Mouse (Mus musculus) heart, embryonic 14.5 days (tissue): ENCODE measurements around the gene Mthfs. TPM values are rescaled to one million over a fixed set of nuclear protein-coding genes. Genes with fewer than 3 reads are reported as not detected.
"Not testable (repeated sequence)": the region's sequence is repeated elsewhere in the genome, so short reads cannot be mapped to it uniquely, and the experiment has no call there.

ENCODE experiments used
- ATAC-seq: fragments of 200-750 bp; cut with Nextera tagmentation; 2 replicates; pipeline ENCODE4 v1.8.0; 2017; ENCODE audit warnings: low read depth, moderate TSS enrichment; ENCODE audit not compliant: insufficient number of reproducible peaks, insufficient read depth, low FRiP score
- H3K27ac ChIP-seq, 2 experiments: fragments of 200-500 bp in 1 of 2; fragments of 300-500 bp in 1 of 2; sonication (generic) in 1 of 2; replicated peaks in 1 of 2; 2 replicates each; pipeline ENCODE4 v1.5.1; 2012 to 2014; ENCODE audit warnings: low read depth in 2 of 2, low read length in 2 of 2, control low read depth in 1 of 2, mild to moderate bottlenecking in 1 of 2, mixed read lengths in 1 of 2; ENCODE audit not compliant: control insufficient read depth in 1 of 2, insufficient read depth in 1 of 2
- H3K27me3 ChIP-seq: fragments of 300-500 bp; sonication (generic); 2 replicates; pipeline ENCODE4 v1.6.1; 2014; ENCODE audit warnings: mild to moderate bottlenecking, low read length, control low read depth; ENCODE audit not compliant: control insufficient read depth, insufficient read depth
- H3K36me3 ChIP-seq: fragments of 300-500 bp; sonication (generic); 2 replicates; pipeline ENCODE4 v1.6.1; 2014; ENCODE audit warnings: mild to moderate bottlenecking, control low read depth, low read length, mixed read lengths; ENCODE audit not compliant: control insufficient read depth, insufficient read depth
- H3K4me1 ChIP-seq, 2 experiments: fragments of 200-500 bp in 1 of 2; fragments of 300-500 bp in 1 of 2; sonication (generic) in 1 of 2; 2 replicates each; pipeline ENCODE4 v1.6.1; 2012 to 2014; ENCODE audit warnings: low read length in 2 of 2, control low read depth in 1 of 2, mixed read lengths in 1 of 2; ENCODE audit not compliant: control insufficient read depth in 2 of 2, insufficient read depth in 2 of 2
- H3K4me2 ChIP-seq: fragments of 300-500 bp; sonication (generic); 2 replicates; pipeline ENCODE4 v1.6.1; 2014; ENCODE audit warnings: mild to moderate bottlenecking, low read length
- H3K4me3 ChIP-seq, 2 experiments: fragments of 200-500 bp in 1 of 2; fragments of 300-500 bp in 1 of 2; sonication (generic) in 1 of 2; 2 replicates each; pipeline ENCODE4 v1.5.1; 2012 to 2014; ENCODE audit warnings: low read length in 2 of 2, mild to moderate bottlenecking in 2 of 2, control low read depth in 1 of 2, low read depth in 1 of 2, moderate library complexity in 1 of 2; ENCODE audit not compliant: control insufficient read depth in 1 of 2, insufficient read depth in 1 of 2
- H3K9ac ChIP-seq: fragments of 300-500 bp; sonication (generic); 2 replicates; pipeline ENCODE4 v1.6.1; 2014; ENCODE audit warnings: mild to moderate bottlenecking, low read length
- H3K9me3 ChIP-seq: fragments of 300-500 bp; sonication (generic); 2 replicates; pipeline ENCODE4 v1.6.1; 2016; ENCODE audit warnings: low read length, control low read depth; ENCODE audit not compliant: control insufficient read depth
- WGBS: fragments of 180-500 bp; shearing (Covaris S2); extraction: QIAGEN DNeasy Blood & Tissue Kit; methylation state at CpG from one replicate; pipeline ENCODE4 v1.1.7; 2014; 5-methylcytosine and 5-hydroxymethylcytosine counted together
- polyA plus RNA-seq: library from polyadenylated mRNA; unstranded; fragments of >200 nt; fragmentation: Nextera tagmentation; extraction: Ambion mirVana; gene quantifications from 2 replicates; pipeline ENCODE4 v1.2.1, GENCODE M21; 2014

The Mthfs gene
- 14.4 and 20.6 TPM in 2 replicates for polyA plus RNA-seq

GRCm38 (mm10) chr9:89210353-89211064 is at the start of gene Mthfs:
Gene Mthfs, plus strand, starts transcription at chr9:89210676.
- Histone ChIP-seq H3K4me2 (peak within 1 kb of the TSS; percentile 58), H3K27ac (peak within 1 kb of the TSS; percentile 74 to 86), H3K9ac (peak within 1 kb of the TSS; percentile 52; the same call in 1 of the 2 replicates), H3K4me3 (peak within 1 kb of the TSS; percentile 33 to 44)
- ATAC-seq, H3K4me1 ChIP-seq, H3K27me3 ChIP-seq, H3K9me3 ChIP-seq, H3K36me3 ChIP-seq: not testable (repeated sequence)
- 30% methylated on average over 8 of the region's 12 CpGs for WGBS

GRCm38 (mm10) chr9:89172539-89172938 is 37.9 kb upstream of the Mthfs start:
- not testable (repeated sequence) for H3K4me1 ChIP-seq, H3K4me3 ChIP-seq, ATAC-seq, H3K36me3 ChIP-seq, H3K4me2 ChIP-seq, H3K9ac ChIP-seq, H3K27ac ChIP-seq, H3K9me3 ChIP-seq, H3K27me3 ChIP-seq

GRCm38 (mm10) chr9:89178833-89179232 is 31.6 kb upstream of the Mthfs start:
- not testable (repeated sequence) for H3K27ac ChIP-seq, H3K27me3 ChIP-seq, H3K4me1 ChIP-seq, ATAC-seq, H3K9me3 ChIP-seq, H3K36me3 ChIP-seq, H3K4me2 ChIP-seq, H3K4me3 ChIP-seq, H3K9ac ChIP-seq
- WGBS: 28% methylated on average over 2 of the region's 3 CpGs

- WGBS: 81% methylated on average over 2 of the region's 4 CpGs
- H3K9ac ChIP-seq, H3K27ac ChIP-seq, H3K4me1 ChIP-seq, H3K9me3 ChIP-seq, H3K4me2 ChIP-seq, H3K4me3 ChIP-seq, H3K36me3 ChIP-seq, ATAC-seq, H3K27me3 ChIP-seq: not testable (repeated sequence)
Measured at GRCm38 (mm10) chr9:89179469-89179868, 31.0 kb upstream of the Mthfs start.

- 73% methylated on average over 15 of the region's 15 CpGs for WGBS
- H3K27me3 ChIP-seq, H3K4me1 ChIP-seq, H3K27ac ChIP-seq, H3K4me2 ChIP-seq, ATAC-seq, H3K9ac ChIP-seq, H3K36me3 ChIP-seq, H3K9me3 ChIP-seq, H3K4me3 ChIP-seq: not testable (repeated sequence)
Measured at GRCm38 (mm10) chr9:89187006-89187405, 23.5 kb upstream of the Mthfs start.

- not testable (repeated sequence) for ATAC-seq, H3K4me2 ChIP-seq, H3K4me1 ChIP-seq
Measured at GRCm38 (mm10) chr9:89195483-89195882, 15.0 kb upstream of the Mthfs start.

GRCm38 (mm10) chr9:89197509-89197908 is 13.0 kb upstream of the Mthfs start:
- not testable (repeated sequence) for H3K9ac ChIP-seq, H3K9me3 ChIP-seq, H3K4me3 ChIP-seq, H3K4me1 ChIP-seq, H3K27ac ChIP-seq, ATAC-seq, H3K27me3 ChIP-seq, H3K36me3 ChIP-seq, H3K4me2 ChIP-seq
- WGBS: 88% methylated on average over 1 of the region's 1 CpGs

More at GRCm38 (mm10) chr9:89195483-89195882, 15.0 kb upstream of the Mthfs start:
- not testable (repeated sequence) for H3K27me3 ChIP-seq, H3K9ac ChIP-seq, H3K4me3 ChIP-seq, H3K9me3 ChIP-seq, H3K36me3 ChIP-seq, H3K27ac ChIP-seq

- H3K27me3 ChIP-seq, H3K4me3 ChIP-seq, H3K4me2 ChIP-seq, H3K9ac ChIP-seq, ATAC-seq, H3K27ac ChIP-seq, H3K9me3 ChIP-seq, H3K4me1 ChIP-seq, H3K36me3 ChIP-seq: not testable (repeated sequence)
- WGBS: 67% methylated on average over 3 of the region's 3 CpGs
Measured at GRCm38 (mm10) chr9:89198349-89198748, 12.1 kb upstream of the Mthfs start.
